Mouse (Mus musculus) lung, adult 2 months (tissue): Measurements from ENCODE around the gene Cog5.

Experiments
- CTCF ChIP-seq: fragments of 200-500 bp; IDR thresholded peaks from 2 replicates; pipeline ENCODE4 v1.5.1; 2011; ENCODE audit warnings: mild to moderate bottlenecking, low read length, control low read depth; ENCODE audit not compliant: insufficient read depth
- POLR2A ChIP-seq: fragments of 200-500 bp; IDR thresholded peaks from 2 replicates; pipeline ENCODE4 v1.6.1; 2011; ENCODE audit warnings: low read depth, mild to moderate bottlenecking, control low read depth, low read length, borderline replicate concordance; ENCODE audit errors: extremely low read depth

DNA sequence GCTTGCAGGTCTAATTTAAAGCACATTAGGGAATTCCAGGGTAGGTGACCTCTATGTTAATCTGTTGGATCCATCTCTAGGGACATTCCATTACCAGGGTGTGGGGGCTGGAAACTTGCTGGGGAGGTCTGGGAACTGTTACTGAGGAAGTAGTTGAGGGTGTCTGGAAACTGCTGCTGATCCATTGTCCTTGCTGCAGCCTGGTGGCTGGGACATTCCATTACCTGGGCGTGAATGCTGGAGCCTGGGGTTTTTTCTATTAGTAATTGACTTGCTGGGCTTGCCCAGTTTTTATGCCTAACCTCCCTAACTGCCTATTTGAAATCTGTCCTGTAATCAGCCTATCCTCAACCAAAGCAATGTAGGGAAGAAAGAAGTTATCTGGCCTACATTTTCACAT, 72.0 kb downstream of the Cog5 start:
- TF ChIP-seq POLR2A (no peak), CTCF (no peak)
